Mouse (Mus musculus) skeletal muscle tissue, adult 2 months (tissue): ENCODE measurements at regions not wholly inside any gene's neighbourhood (a gene's known extent, or its start where the extent isn't known, plus 50 kb on each side); places are given as distances from the start of the nearest gene placed in this dataset.

ENCODE experiments used
- DNase-seq: peaks from one replicate; pipeline ENCODE4 v3.0.0-alpha.2; 2012; ENCODE audit warnings: low read depth, low spot score

- DNase-seq = peak; percentile 72
Measured at GRCm38 (mm10) chr2:148622216-148622615, 50.2 kb upstream of the Nxt1 start.

GRCm38 (mm10) chr2:148611911-148612310 lies 60.5 kb upstream of the Nxt1 start:
- no peak for DNase-seq

GRCm38 (mm10) chr2:148605425-148605930 lies 66.9 kb upstream of the Nxt1 start:
- no peak for DNase-seq

- DNase-seq = peak; percentile 64
Measured at GRCm38 (mm10) chr2:148603951-148604350, 68.5 kb upstream of the Nxt1 start.

- no peak for DNase-seq
Measured at GRCm38 (mm10) chr2:148603315-148603714, 69.1 kb upstream of the Nxt1 start.

GRCm38 (mm10) chr2:148599498-148599897 lies 72.9 kb upstream of the Nxt1 start:
- no peak for DNase-seq

- no peak for DNase-seq
Measured at GRCm38 (mm10) chr2:148596966-148597365, 75.4 kb upstream of the Nxt1 start.

- no peak for DNase-seq
Measured at GRCm38 (mm10) chr2:148585721-148586335, 86.6 kb upstream of the Nxt1 start.

GRCm38 (mm10) chr2:148582208-148582607 lies 90.2 kb upstream of the Nxt1 start:
- DNase-seq = no peak

- no peak for DNase-seq
Measured at GRCm38 (mm10) chr2:148581666-148582065, 90.7 kb upstream of the Nxt1 start.

GRCm38 (mm10) chr2:148580286-148580966 lies 92.0 kb upstream of the Nxt1 start:
- DNase-seq = peak; percentile 30

- DNase-seq = no peak
Measured at GRCm38 (mm10) chr2:148579564-148579963, 92.8 kb upstream of the Nxt1 start.

GRCm38 (mm10) chr2:148579027-148579426 lies 93.4 kb upstream of the Nxt1 start:
- DNase-seq = no peak

- DNase-seq = no peak
Measured at GRCm38 (mm10) chr2:148578176-148578575, 94.2 kb upstream of the Nxt1 start.

- DNase-seq = no peak
Measured at GRCm38 (mm10) chr2:148575433-148575832, 97.0 kb upstream of the Nxt1 start.

GRCm38 (mm10) chr2:148572165-148572564 lies 100.2 kb upstream of the Nxt1 start:
- no peak for DNase-seq

GRCm38 (mm10) chr2:148571616-148572015 lies 100.8 kb upstream of the Nxt1 start:
- DNase-seq = no peak

GRCm38 (mm10) chr2:148571018-148571417 lies 101.4 kb upstream of the Nxt1 start:
- DNase-seq = no peak

- peak; percentile 74 for DNase-seq
Measured at GRCm38 (mm10) chr2:148567930-148568481, 104.4 kb upstream of the Nxt1 start.

GRCm38 (mm10) chr2:148563390-148563789 lies 109.0 kb upstream of the Nxt1 start:
- DNase-seq = no peak

GRCm38 (mm10) chr2:148562041-148562440 lies 110.4 kb upstream of the Nxt1 start:
- DNase-seq = no peak

- DNase-seq = no peak
Measured at GRCm38 (mm10) chr2:148560013-148560773, 112.2 kb upstream of the Nxt1 start.
